Mouse (Mus musculus) bone marrow macrophage, adult 2 months (primary cell): ENCODE data around the gene Vgll4.

ENCODE experiments used
- CTCF ChIP-seq: IDR thresholded peaks from 2 replicates; pipeline ENCODE4 v1.5.1; 2012; ENCODE audit warnings: low read depth, mild to moderate bottlenecking, low read length, moderate library complexity
- POLR2A ChIP-seq: IDR thresholded peaks from 2 replicates; pipeline ENCODE4 v1.6.1; 2012; ENCODE audit warnings: mild to moderate bottlenecking, low read depth, low read length, borderline replicate concordance

DNA sequence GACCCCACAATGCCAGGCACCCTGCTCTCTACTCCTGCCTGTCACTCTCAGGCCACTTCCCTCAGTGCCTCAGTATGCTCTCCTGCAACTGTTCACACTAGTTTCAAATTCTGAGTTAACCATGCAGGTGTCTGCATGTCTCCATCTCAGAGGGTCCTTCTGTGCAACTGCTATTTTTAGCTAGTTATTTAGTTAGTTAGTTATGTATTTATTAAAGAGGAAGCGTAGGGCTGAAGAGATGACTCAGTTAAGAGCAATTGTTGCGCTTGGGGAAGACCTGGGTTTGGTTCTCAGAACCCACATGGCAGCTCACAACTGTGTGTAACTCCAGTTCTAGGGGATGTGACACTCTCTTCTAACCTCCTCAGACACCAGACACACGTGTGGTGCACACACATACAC, 36.8 kb downstream of the Vgll4 start:
- no peak for TF ChIP-seq CTCF
- no peak for TF ChIP-seq POLR2A
